Mouse (Mus musculus) C2C12 (cell line): ENCODE results near the gene Syne1. TPM values are rescaled to one million over a fixed set of nuclear protein-coding genes. Genes with fewer than 3 reads are reported as not detected.
A peak's percentile ranks its signal among the peaks of the same experiment; 100 is the strongest.

Experiments used
- H3K27me3 ChIP-seq: one replicate; pipeline ENCODE4 v1.6.1; 2011; ENCODE audit not compliant: control insufficient read depth, insufficient read depth, insufficient read length
- H3K36me3 ChIP-seq: one replicate; pipeline ENCODE4 v1.6.1; 2011; ENCODE audit not compliant: control insufficient read depth, insufficient read depth
- H3K4me3 ChIP-seq: one replicate; pipeline ENCODE4 v1.5.1; 2011; ENCODE audit warnings: mild to moderate bottlenecking, control low read depth; ENCODE audit not compliant: poor library complexity, insufficient read depth, severe bottlenecking
- H3K79me2 ChIP-seq: one replicate; pipeline ENCODE4 v1.6.1; 2011; ENCODE audit not compliant: control insufficient read depth, insufficient read depth
- H3K79me3 ChIP-seq: one replicate; pipeline ENCODE4 v1.6.1; 2011; ENCODE audit warnings: low read depth, control low read depth
- H3ac ChIP-seq: one replicate; pipeline ENCODE3; 2011; ENCODE audit warnings: low read depth; ENCODE audit not compliant: control insufficient read depth, insufficient read length
- CEBPB ChIP-seq: IDR thresholded peaks from one replicate; pipeline ENCODE4 v1.6.1; 2011; ENCODE audit warnings: low read depth, mild to moderate bottlenecking, control low read depth, moderate library complexity
- CTCF ChIP-seq: IDR thresholded peaks from one replicate; pipeline ENCODE4 v1.5.1; 2011; ENCODE audit not compliant: control insufficient read depth, insufficient read depth, insufficient read length
- FOSL1 ChIP-seq: IDR thresholded peaks from one replicate; pipeline ENCODE4 v1.8.0; 2011; ENCODE audit warnings: mild to moderate bottlenecking, low read length; ENCODE audit not compliant: poor library complexity, insufficient read depth, severe bottlenecking
- MAX ChIP-seq: IDR thresholded peaks from one replicate; pipeline ENCODE4 v1.6.1; 2011; ENCODE audit warnings: mild to moderate bottlenecking, control low read depth
- MYOD1 ChIP-seq: IDR thresholded peaks from one replicate; pipeline ENCODE4 v1.6.1; 2011; ENCODE audit warnings: low read depth; ENCODE audit not compliant: control insufficient read depth, insufficient read length
- MYOG ChIP-seq: IDR thresholded peaks from one replicate; pipeline ENCODE4 v1.6.1; 2011; ENCODE audit not compliant: control insufficient read depth, insufficient read length; ENCODE audit errors: extremely low read depth
- USF1 ChIP-seq: IDR thresholded peaks from one replicate; pipeline ENCODE4 v1.6.1; 2011; ENCODE audit warnings: low read depth, mild to moderate bottlenecking, control low read depth, moderate library complexity
- polyA plus RNA-seq: library from polyadenylated mRNA; unstranded; fragments of >200 nt; fragmentation: generic; extraction: Trizol; gene quantifications from one replicate; pipeline ENCODE4 v1.2.1, GENCODE M21; 2012; ENCODE audit warnings: missing spikeins

Syne1 gene
- polyA plus RNA-seq, 1 experiment: 4.1 TPM

DNA sequence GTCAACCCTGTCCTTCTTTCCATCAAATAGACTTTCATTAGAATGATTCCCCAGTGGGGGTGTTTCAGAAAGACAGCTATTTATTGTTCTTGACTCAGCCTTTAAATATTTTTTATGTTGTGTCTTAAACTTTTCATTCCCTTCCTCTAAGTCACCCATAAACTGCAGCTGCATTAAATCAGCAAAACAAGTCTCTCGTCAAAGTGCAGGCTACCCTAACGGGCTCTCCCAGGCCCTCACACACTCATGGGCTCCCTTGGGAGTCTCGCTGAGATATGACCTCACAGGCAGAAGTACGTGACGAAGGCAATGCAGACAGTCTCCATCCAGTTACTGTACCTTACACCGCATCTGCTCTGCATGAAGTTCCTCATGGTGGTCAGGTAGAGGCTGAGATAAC, 465.0 kb downstream of the Syne1 start:
- TF ChIP-seq CTCF: no peak
- TF ChIP-seq MYOG: no peak
- TF ChIP-seq FOSL1: no peak
- no peak for TF ChIP-seq MAX
- TF ChIP-seq MYOD1: no peak
- Histone ChIP-seq H3K4me3 (no peak overlapping the region), H3K79me3 (no peaks in the 10 kb centered on the region), H3ac (no peak overlapping the region), H3K79me2 (no peaks in the 10 kb centered on the region), H3K36me3 (peaks cover 17% of the 10 kb centered on the region), H3K27me3 (no peaks in the 10 kb centered on the region)

- no peak overlapping the region for H3K4me3 ChIP-seq
- H3ac ChIP-seq: no peak overlapping the region
- H3K79me3 ChIP-seq: no peaks in the 10 kb centered on the region
- H3K27me3 ChIP-seq: no peaks in the 10 kb centered on the region
- H3K79me2 ChIP-seq: no peaks in the 10 kb centered on the region
- no peak for TF ChIP-seq MYOD1
- peak; percentile 16 for TF ChIP-seq FOSL1
- TF ChIP-seq MAX: no peak
- TF ChIP-seq CEBPB: peak; percentile 63
- peaks cover 17% of the 10 kb centered on the region for H3K36me3 ChIP-seq
These were observed 465.5 kb downstream of the Syne1 start for GRCm38 (mm10) chr10:5085792-5086191.

GRCm38 (mm10) chr10:5083716-5084115, 467.6 kb downstream of the Syne1 start:
- H3K27me3 ChIP-seq: no peaks in the 10 kb centered on the region
- H3ac ChIP-seq: no peak overlapping the region
- H3K4me3 ChIP-seq: no peak overlapping the region
- peaks cover 17% of the 10 kb centered on the region for H3K36me3 ChIP-seq
- no peaks in the 10 kb centered on the region for H3K79me2 ChIP-seq
- no peak for TF ChIP-seq CTCF
- TF ChIP-seq CEBPB: peak; percentile 53
- TF ChIP-seq FOSL1: no peak
- no peaks in the 10 kb centered on the region for H3K79me3 ChIP-seq

DNA sequence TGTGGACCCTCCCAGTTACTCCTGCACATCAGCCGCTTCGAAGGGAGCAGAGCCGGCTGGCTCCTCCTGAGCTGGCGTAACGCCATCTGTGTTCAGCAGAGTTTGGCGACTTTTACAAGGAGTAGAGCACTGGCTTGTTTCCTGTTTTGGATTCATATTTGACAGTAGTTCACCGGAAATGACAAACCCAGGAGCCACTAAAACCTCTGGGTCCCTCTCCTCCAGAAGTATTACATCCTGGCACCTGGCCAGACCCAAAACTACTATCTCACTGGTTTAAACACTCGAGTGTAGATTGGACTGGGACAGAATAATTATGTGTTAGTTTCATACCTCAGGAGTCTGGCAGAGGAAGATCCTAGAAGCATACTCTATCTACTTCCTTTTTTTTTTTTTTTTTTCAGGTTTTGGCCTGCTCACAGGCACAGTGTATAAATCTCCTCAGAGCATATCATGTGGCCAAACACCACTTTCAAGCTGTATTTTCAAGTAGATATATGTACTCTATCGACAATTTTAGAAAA, 471.3 kb downstream of the Syne1 start:
- no peak overlapping the region for H3K4me3 ChIP-seq
- H3K36me3 ChIP-seq: peaks cover 17% of the 10 kb centered on the region
- H3K79me2 ChIP-seq: no peaks in the 10 kb centered on the region
- TF ChIP-seq MAX (no peak), USF1 (no peak)
- H3K79me3 ChIP-seq: no peaks in the 10 kb centered on the region
- no peak overlapping the region for H3ac ChIP-seq
- no peaks in the 10 kb centered on the region for H3K27me3 ChIP-seq

DNA sequence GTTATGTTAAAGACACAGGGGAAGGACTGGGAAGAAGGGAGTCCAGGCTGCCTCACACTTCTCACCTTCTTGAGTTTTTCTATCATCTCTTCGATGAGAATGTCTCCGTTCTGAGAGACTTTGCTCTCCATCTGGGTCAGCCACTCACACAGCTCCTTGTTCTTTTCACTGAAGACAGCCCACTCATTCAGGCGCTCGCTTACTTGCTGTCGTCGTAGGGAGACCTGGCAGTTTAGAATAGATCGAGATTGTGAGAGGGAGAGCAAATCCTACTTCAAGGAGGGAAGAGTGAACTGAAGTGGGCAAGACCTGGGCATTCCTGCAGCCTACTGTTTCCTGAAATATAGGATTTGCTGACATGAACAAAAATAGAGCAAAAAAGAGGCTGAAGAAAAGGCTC, 475.6 kb downstream of the Syne1 start:
- Histone ChIP-seq H3K79me3 (no peaks in the 10 kb centered on the region), H3ac (no peak overlapping the region), H3K4me3 (no peak overlapping the region), H3K36me3 (peaks cover 8% of the 10 kb centered on the region), H3K27me3 (no peaks in the 10 kb centered on the region), H3K79me2 (no peaks in the 10 kb centered on the region)
- TF ChIP-seq MYOG: no peak
- no peak for TF ChIP-seq MAX
- no peak for TF ChIP-seq USF1
- TF ChIP-seq CEBPB: no peak
- TF ChIP-seq FOSL1: no peak
- no peak for TF ChIP-seq MYOD1
- TF ChIP-seq CTCF: no peak

DNA sequence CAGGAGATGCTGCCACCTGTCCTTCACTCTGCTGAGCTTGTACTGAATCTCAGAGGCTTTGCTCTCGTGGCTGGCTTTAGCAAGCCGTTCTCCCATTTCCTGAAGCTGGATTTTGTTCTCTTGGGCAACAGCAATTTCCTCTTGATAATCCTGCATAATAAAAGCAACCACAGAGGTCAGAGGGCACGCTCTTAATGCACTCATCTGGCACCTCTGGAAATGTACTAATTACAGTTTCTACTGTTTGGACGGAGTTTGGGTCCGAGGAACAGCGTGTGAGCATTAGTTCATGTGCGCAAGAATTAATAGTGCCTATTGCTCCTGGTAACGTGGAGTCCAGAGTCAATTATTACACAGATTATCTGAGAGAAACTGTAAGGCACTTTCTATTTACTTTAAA, 479.2 kb downstream of the Syne1 start:
- H3K79me3 ChIP-seq: no peaks in the 10 kb centered on the region
- H3K4me3 ChIP-seq: no peak overlapping the region
- H3K36me3 ChIP-seq: peaks cover 15% of the 10 kb centered on the region
- H3K27me3 ChIP-seq: no peaks in the 10 kb centered on the region
- H3K79me2 ChIP-seq: no peaks in the 10 kb centered on the region
- TF ChIP-seq MYOD1: no peak
- TF ChIP-seq MAX: no peak
- no peak overlapping the region for H3ac ChIP-seq

DNA sequence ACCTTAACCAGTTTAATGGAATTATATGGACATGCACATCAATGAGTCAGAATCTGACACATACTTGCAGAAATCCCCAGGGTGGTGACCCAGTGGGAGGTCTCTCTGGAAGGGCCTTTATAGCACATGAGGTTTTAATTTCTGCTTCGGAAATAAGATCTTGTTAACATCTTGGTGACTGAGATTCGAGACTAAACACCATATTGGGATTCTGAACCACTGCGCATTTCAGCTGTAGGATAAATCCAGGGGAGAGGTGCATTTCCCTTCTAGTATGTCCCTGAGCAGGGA, 480.4 kb downstream of the Syne1 start:
- TF ChIP-seq CTCF: no peak
- peak; percentile 71 for TF ChIP-seq FOSL1
- Histone ChIP-seq H3K79me3 (no peaks in the 10 kb centered on the region), H3K4me3 (no peak overlapping the region), H3ac (no peak overlapping the region), H3K36me3 (peaks cover 19% of the 10 kb centered on the region), H3K79me2 (no peaks in the 10 kb centered on the region), H3K27me3 (no peaks in the 10 kb centered on the region)
